Comparison of ENCODE assay signal across 30 mouse cellular contexts in the genomic region with DNA sequence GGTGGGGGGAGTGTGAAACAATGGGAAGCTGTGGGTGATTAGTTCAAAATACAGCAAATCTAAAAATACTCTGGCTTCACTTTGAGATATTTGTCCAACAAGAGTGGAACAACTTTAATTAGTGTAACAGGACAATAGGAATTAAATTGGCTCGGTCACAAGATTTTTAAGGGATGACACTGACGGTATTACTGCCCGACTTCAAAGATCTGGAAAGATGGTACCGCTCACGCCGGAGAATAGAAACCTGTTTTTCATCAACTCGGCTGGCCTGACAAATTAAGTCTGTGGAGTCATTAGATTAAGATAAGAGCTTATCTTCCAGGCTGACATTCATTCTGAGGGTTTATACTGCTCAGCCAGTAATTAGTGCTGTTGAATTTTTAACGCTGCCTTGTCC. TPM values are rescaled to one million over a fixed set of nuclear protein-coding genes. Genes with fewer than 3 reads are reported as not detected.
A peak's percentile ranks its signal among the peaks of the same experiment; 100 is the strongest.
DNase-seq lines count a peak whose midpoint lies in the region; ATAC-seq and TF ChIP-seq lines count a peak whose summit lies in the region.
"Had no signal": no experiment of that assay in that cellular context is flagged by ENCODE, and none has a peak within 500 bp of the region (broad histone marks: within the 10 kb centered on the region; RNA-seq: fewer than 3 reads in every experiment).

No protein-coding gene starts in this region.

- no peak overlapping the region for H3K9ac ChIP-seq in heart, embryonic 13.5 days
- H3K9ac ChIP-seq in liver, embryonic 12.5 days: no peak overlapping the region
- H3K9ac ChIP-seq: embryonic facial prominence, embryonic 12.5 days; forebrain, embryonic 15.5 days; hindbrain, embryonic 13.5 days; kidney, embryonic 15.5 days; limb, embryonic 12.5 days; lung, embryonic 15.5 days; midbrain, embryonic 12.5 days had no signal

- H3K4me3 ChIP-seq in heart, embryonic 13.5 days: no peak overlapping the region
- no peak overlapping the region for H3K4me3 ChIP-seq in embryonic fibroblast, embryonic 13.5 days (ENCODE audit: insufficient read depth, low read length)
- H3K4me3 ChIP-seq in liver, embryonic 12.5 days: no peak overlapping the region
- H3K4me3 ChIP-seq: embryonic facial prominence, embryonic 12.5 days; forebrain, embryonic 10.5 days; forebrain, embryonic 15.5 days; gastrocnemius, adult 2 months; hindbrain, embryonic 13.5 days; kidney, embryonic 15.5 days; limb, embryonic 12.5 days; lung, embryonic 15.5 days; midbrain, embryonic 12.5 days had no signal

- 14% methylated on average over 8 of the region's 8 CpGs for WGBS in heart, embryonic 13.5 days
- WGBS in liver, embryonic 12.5 days (ENCODE audit: insufficient replicate concordance): 56% methylated on average over 8 of the region's 8 CpGs

- no peak for TF ChIP-seq POLR2A in embryonic fibroblast, embryonic 13.5 days (IDR thresholded peaks at IDR 0.05; ENCODE audit: low read depth, low read length)

- DNase-seq in embryo, embryonic 10.5 days (ENCODE audit: low spot score): peak; percentile 25
- DNase-seq in embryo, embryonic 10 days (ENCODE audit: low spot score): no peak
- DNase-seq in heart, adult 9 months (ENCODE audit: low spot score in 2 of 2): no peak
- peak; percentile 13 to 15 for DNase-seq in heart, postnatal 10 days
- no peak for DNase-seq in heart, postnatal 36 days
- DNase-seq: adrenal gland, postnatal 14 days; cerebellum, adult 11 months; cerebellum, adult 9-10 months; cerebellum, postnatal 36 days; gastrocnemius, adult 2 months; gastrocnemius, postnatal 36 days; kidney, adult 18-20 months; kidney, postnatal 25 days; right cerebral cortex, adult 18-20 months; spleen, adult 18-20 months; thymus, adult 18-20 months; thymus, postnatal 25 days had no signal

- H3K36me3 ChIP-seq in heart, embryonic 13.5 days: no peaks in the 10 kb centered on the region
- H3K36me3 ChIP-seq in liver, embryonic 12.5 days: no peaks in the 10 kb centered on the region
- H3K36me3 ChIP-seq: embryonic facial prominence, embryonic 12.5 days; forebrain, embryonic 10.5 days; forebrain, embryonic 15.5 days; hindbrain, embryonic 13.5 days; kidney, embryonic 15.5 days; limb, embryonic 12.5 days; lung, embryonic 15.5 days; midbrain, embryonic 12.5 days had no signal

- no peak for ATAC-seq in heart, embryonic 13.5 days (ENCODE audit: extremely low read depth, insufficient number of reproducible peaks, low FRiP score, low TSS enrichment)
- no peak for ATAC-seq in liver, embryonic 12.5 days
- ATAC-seq: forebrain, embryonic 15.5 days; Patski had no signal

- intact Hi-C loops in heart, postnatal 10 days (cut with DNase I): no loop called here
- intact Hi-C loops in heart, postnatal 36 days (cut with DNase I): no loop called here

- no peaks in the 10 kb centered on the region for H3K9me3 ChIP-seq in heart, embryonic 13.5 days
- H3K9me3 ChIP-seq in liver, embryonic 12.5 days (replicated peaks): no peaks in the 10 kb centered on the region
- H3K9me3 ChIP-seq: embryonic facial prominence, embryonic 12.5 days; forebrain, embryonic 10.5 days; forebrain, embryonic 15.5 days; hindbrain, embryonic 13.5 days; kidney, embryonic 15.5 days; limb, embryonic 12.5 days; lung, embryonic 15.5 days; midbrain, embryonic 12.5 days had no signal

- no peak for TF ChIP-seq CTCF in embryonic fibroblast, embryonic 13.5 days (IDR thresholded peaks at IDR 0.05; ENCODE audit: borderline replicate concordance, insufficient read depth, low read length)

- H3K4me1 ChIP-seq in heart, embryonic 13.5 days: peaks cover 33% of the 10 kb centered on the region
- H3K4me1 ChIP-seq in embryonic fibroblast, embryonic 13.5 days (ENCODE audit: control insufficient read depth, insufficient read depth, low read length): peaks cover 12% of the 10 kb centered on the region
- no peaks in the 10 kb centered on the region for H3K4me1 ChIP-seq in liver, embryonic 12.5 days
- H3K4me1 ChIP-seq: hindbrain, embryonic 13.5 days; lung, embryonic 15.5 days had no signal

- H3K4me2 ChIP-seq in heart, embryonic 13.5 days: peak overlapping the region; percentile 47
- H3K4me2 ChIP-seq in liver, embryonic 12.5 days: no peak overlapping the region
- H3K4me2 ChIP-seq: embryonic facial prominence, embryonic 12.5 days; forebrain, embryonic 15.5 days; hindbrain, embryonic 13.5 days; kidney, embryonic 15.5 days; limb, embryonic 12.5 days; lung, embryonic 15.5 days; midbrain, embryonic 12.5 days had no signal

- H3K27ac ChIP-seq in heart, embryonic 13.5 days (replicated peaks): peak overlapping the region; percentile 20; the same call in 1 of the 2 replicates
- 0 out of 2 replicates have a peak overlapping the region, but pooled peaks have one; percentile 9 for H3K27ac ChIP-seq in embryonic fibroblast, embryonic 13.5 days (ENCODE audit: insufficient read depth, low read length)
- no peak overlapping the region for H3K27ac ChIP-seq in liver, embryonic 12.5 days
- H3K27ac ChIP-seq: embryonic facial prominence, embryonic 12.5 days; forebrain, embryonic 10.5 days; forebrain, embryonic 15.5 days; gastrocnemius, adult 2 months; hindbrain, embryonic 13.5 days; kidney, embryonic 15.5 days; limb, embryonic 12.5 days; lung, embryonic 15.5 days; midbrain, embryonic 12.5 days had no signal

- no peaks in the 10 kb centered on the region for H3K27me3 ChIP-seq in heart, embryonic 13.5 days (replicated peaks)
- no peaks in the 10 kb centered on the region for H3K27me3 ChIP-seq in liver, embryonic 12.5 days (replicated peaks)
- H3K27me3 ChIP-seq: CH12.LX; embryonic facial prominence, embryonic 12.5 days; forebrain, embryonic 15.5 days; hindbrain, embryonic 13.5 days; kidney, embryonic 15.5 days; limb, embryonic 12.5 days; lung, embryonic 15.5 days; midbrain, embryonic 12.5 days; Patski had no signal

RNA-seq across cellular contexts. Expression of a gene that starts 42.9 kb away (rescaled TPM):
- polyA plus RNA-seq in heart, embryonic 13.5 days (2015; fragmentation: Nextera tagmentation; extraction: Ambion mirVana): 37.4 and 47.1 TPM in 2 replicates
- total RNA-seq in heart, postnatal 10 days (2021): 10 to 100 TPM; 39.1 to 40.2 TPM
- 10 to 100 TPM; 31.4 to 34.5 TPM for total RNA-seq in heart, postnatal 36 days (2021)
- polyA plus RNA-seq in embryonic fibroblast, embryonic 13.5 days (2011; ENCODE audit: insufficient read length, low read depth, missing spikeins): 113 and 124 TPM in 2 replicates
- polyA plus RNA-seq in liver, embryonic 12.5 days (2016; fragmentation: Nextera tagmentation; extraction: Ambion mirVana): 14.8 and 16.5 TPM in 2 replicates

Comparison
In these comparisons a context has a peak if more than half of its experiments do, and no peak if none do; other contexts are left out.
1. DNase-seq: peak in embryo, embryonic 10.5 days (single experiment) and heart, postnatal 10 days (2 of 2); none in embryo, embryonic 10 days (single experiment), heart, adult 9 months (0 of 2) and heart, postnatal 36 days (0 of 2).